Mouse (Mus musculus): ENCODE data around the gene Tbca. TPM values are rescaled to one million over a fixed set of nuclear protein-coding genes. Genes with fewer than 3 reads are reported as not detected.

The Tbca gene
- polyA plus RNA-seq, 1 experiment from 2014 or later, result 261 TPM

DNA sequence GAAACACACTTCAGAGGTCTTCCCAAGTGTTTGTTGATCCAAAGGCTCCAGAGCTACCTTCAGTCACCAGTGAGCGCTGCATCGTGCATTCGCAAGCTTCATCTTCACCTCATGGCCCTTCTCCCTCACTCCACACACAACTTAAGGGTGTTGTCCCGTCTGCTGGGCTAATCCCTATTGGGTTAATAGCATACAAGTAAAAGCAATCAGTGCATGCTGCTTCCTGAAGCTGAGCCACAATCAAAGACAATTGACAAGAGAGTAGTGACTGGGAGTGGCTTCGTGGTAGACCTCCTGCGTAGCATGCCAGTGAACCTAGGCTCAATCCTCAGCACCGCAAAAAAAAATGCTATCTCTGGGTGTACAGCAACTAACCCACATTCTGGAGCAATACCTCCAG lies 59.2 kb downstream of the Tbca start:
- Histone ChIP-seq H3K27me3 (ENCODE audit: control insufficient read depth, insufficient read depth, low read length) (no peaks in the 10 kb centered on the region), H3K4me3 (ENCODE audit: control insufficient read depth in 1 of 2, insufficient read depth in 1 of 2, low read depth in 1 of 2, low read length in 2 of 2) (no peak overlapping the region), H3K27ac (replicated peaks in 1 of 2; ENCODE audit: control insufficient read depth in 1 of 2, insufficient read depth in 1 of 2, low read depth in 2 of 2, low read length in 2 of 2) (no peak overlapping the region), H3K9ac (ENCODE audit: low read length) (no peak overlapping the region), H3K4me2 (ENCODE audit: low read length) (no peak overlapping the region), H3K36me3 (ENCODE audit: control insufficient read depth, insufficient read depth, low read length) (peaks cover 22% of the 10 kb centered on the region), H3K4me1 (ENCODE audit: control insufficient read depth in 2 of 2, insufficient read depth in 2 of 2, low read length in 2 of 2) (no peaks in the 10 kb centered on the region), H3K9me3 (ENCODE audit: control insufficient read depth, low read length) (no peaks in the 10 kb centered on the region; the same call in 1 of the 2 replicates)
- 68% methylated on average over 7 of the region's 7 CpGs for WGBS
- no peak for ATAC-seq (ENCODE audit: insufficient number of reproducible peaks, insufficient read depth, low FRiP score, low read depth)

DNA sequence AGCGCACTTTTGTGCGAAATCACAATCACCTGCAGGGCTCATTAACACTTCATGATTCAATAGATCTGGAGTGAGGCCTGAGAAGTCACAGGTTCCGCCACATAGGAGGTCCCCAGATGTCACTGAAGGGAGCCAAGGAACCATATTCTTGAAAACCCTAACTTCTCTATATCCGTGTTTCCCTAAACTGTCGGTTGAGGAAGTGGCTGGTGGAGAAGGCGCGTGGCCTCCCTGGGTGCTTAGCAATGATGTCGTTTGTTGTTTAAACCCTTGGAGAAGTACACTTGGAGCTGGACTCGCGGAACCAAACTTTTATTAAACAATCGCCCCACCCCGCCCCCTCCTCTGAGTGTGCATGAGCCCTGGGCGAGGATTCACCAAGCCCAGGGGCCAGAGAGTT lies 60.6 kb downstream of the Tbca start:
- Histone ChIP-seq H3K27ac (replicated peaks in 1 of 2; ENCODE audit: control insufficient read depth in 1 of 2, insufficient read depth in 1 of 2, low read depth in 2 of 2, low read length in 2 of 2) (no peak overlapping the region), H3K4me1 (ENCODE audit: control insufficient read depth in 2 of 2, insufficient read depth in 2 of 2, low read length in 2 of 2) (no peaks in the 10 kb centered on the region)
- WGBS, result 67% methylated on average over 13 of the region's 13 CpGs

DNA sequence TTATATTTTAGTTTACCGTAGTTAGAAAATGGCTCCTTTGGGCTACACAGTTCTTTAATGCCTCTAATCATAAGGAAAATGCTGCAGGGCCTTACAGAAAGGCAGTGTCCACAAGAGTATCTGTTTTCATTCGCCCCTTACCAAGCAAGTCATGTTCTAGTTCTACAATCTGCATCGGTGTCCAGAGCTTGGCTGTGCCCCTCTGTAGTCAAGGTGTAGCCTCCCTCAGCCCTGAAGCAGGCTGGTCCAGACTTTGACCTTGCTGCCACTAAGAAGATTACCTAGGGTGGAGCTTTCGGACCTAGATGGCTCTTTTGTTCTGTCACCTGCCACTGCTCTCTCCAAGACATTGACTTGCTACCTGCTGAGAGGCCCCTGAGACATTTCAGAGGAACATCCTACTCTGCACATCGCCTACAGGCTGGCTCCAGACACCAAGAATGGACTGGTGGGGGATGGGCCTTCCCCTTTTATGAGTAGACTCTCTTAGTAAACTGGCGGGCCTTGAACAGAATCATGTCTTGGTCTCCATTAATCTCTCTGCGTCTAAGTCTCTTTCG lies 69.4 kb downstream of the Tbca start:
- H3K27ac ChIP-seq (replicated peaks in 1 of 2; ENCODE audit: control insufficient read depth in 1 of 2, insufficient read depth in 1 of 2, low read depth in 2 of 2, low read length in 2 of 2), result no peak overlapping the region
- H3K36me3 ChIP-seq (ENCODE audit: control insufficient read depth, insufficient read depth, low read length), result no peaks in the 10 kb centered on the region
- H3K9ac ChIP-seq (ENCODE audit: low read length), result no peak overlapping the region
- no peaks in the 10 kb centered on the region for H3K4me1 ChIP-seq (ENCODE audit: control insufficient read depth in 2 of 2, insufficient read depth in 2 of 2, low read length in 2 of 2)
- no peaks in the 10 kb centered on the region for H3K9me3 ChIP-seq (ENCODE audit: control insufficient read depth, low read length)
- H3K4me3 ChIP-seq (ENCODE audit: control insufficient read depth in 1 of 2, insufficient read depth in 1 of 2, low read depth in 1 of 2, low read length in 2 of 2), result no peak overlapping the region
- H3K27me3 ChIP-seq (ENCODE audit: control insufficient read depth, insufficient read depth, low read length), result peaks cover 14% of the 10 kb centered on the region
- 70% methylated on average over 8 of the region's 8 CpGs for WGBS
- ATAC-seq (ENCODE audit: insufficient number of reproducible peaks, insufficient read depth, low FRiP score, low read depth), result no peak
- no peak overlapping the region for H3K4me2 ChIP-seq (ENCODE audit: low read length)

More for the DNA sequence above, 60.6 kb downstream of the Tbca start:
- H3K4me2 ChIP-seq (ENCODE audit: low read length), result no peak overlapping the region
- no peak for ATAC-seq (ENCODE audit: insufficient number of reproducible peaks, insufficient read depth, low FRiP score, low read depth)
- H3K27me3 ChIP-seq (ENCODE audit: control insufficient read depth, insufficient read depth, low read length), result no peaks in the 10 kb centered on the region
- no peak overlapping the region for H3K4me3 ChIP-seq (ENCODE audit: control insufficient read depth in 1 of 2, insufficient read depth in 1 of 2, low read depth in 1 of 2, low read length in 2 of 2)
- H3K9ac ChIP-seq (ENCODE audit: low read length), result no peak overlapping the region
- H3K36me3 ChIP-seq (ENCODE audit: control insufficient read depth, insufficient read depth, low read length), result peaks cover 9% of the 10 kb centered on the region; the same call in 1 of the 2 replicates
- H3K9me3 ChIP-seq (ENCODE audit: control insufficient read depth, low read length), result no peaks in the 10 kb centered on the region; the same call in 1 of the 2 replicates

DNA sequence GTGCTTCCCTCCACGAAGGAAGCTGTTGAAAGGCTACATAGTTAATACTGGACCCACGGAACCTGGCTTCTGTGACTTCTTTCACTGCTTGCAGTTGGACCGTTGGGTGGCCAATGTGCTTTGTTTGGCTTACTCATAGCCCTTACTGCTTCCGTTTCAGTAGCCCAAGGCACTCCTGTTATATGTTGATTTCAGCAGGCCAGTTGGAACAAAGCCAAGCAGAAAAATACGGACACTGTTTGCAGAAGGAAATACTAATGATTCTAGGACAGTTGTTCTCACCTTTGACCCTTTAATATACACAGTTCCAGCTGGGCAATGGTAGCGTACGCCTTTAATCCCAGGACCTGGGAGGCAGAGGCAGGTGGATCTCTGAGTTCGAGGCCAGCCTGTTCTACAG lies 70.5 kb downstream of the Tbca start:
- H3K36me3 ChIP-seq (ENCODE audit: control insufficient read depth, insufficient read depth, low read length), result no peaks in the 10 kb centered on the region
- no peak overlapping the region for H3K4me2 ChIP-seq (ENCODE audit: low read length)
- no peaks in the 10 kb centered on the region for H3K4me1 ChIP-seq (ENCODE audit: control insufficient read depth in 2 of 2, insufficient read depth in 2 of 2, low read length in 2 of 2)
- 66% methylated on average over 8 of the region's 8 CpGs for WGBS
- no peak for ATAC-seq (ENCODE audit: insufficient number of reproducible peaks, insufficient read depth, low FRiP score, low read depth)
- H3K27me3 ChIP-seq (ENCODE audit: control insufficient read depth, insufficient read depth, low read length), result peaks cover 21% of the 10 kb centered on the region
- no peak overlapping the region for H3K9ac ChIP-seq (ENCODE audit: low read length)
- no peak overlapping the region for H3K27ac ChIP-seq (replicated peaks in 1 of 2; ENCODE audit: control insufficient read depth in 1 of 2, insufficient read depth in 1 of 2, low read depth in 2 of 2, low read length in 2 of 2)
- H3K9me3 ChIP-seq (ENCODE audit: control insufficient read depth, low read length), result no peaks in the 10 kb centered on the region
- no peak overlapping the region for H3K4me3 ChIP-seq (ENCODE audit: control insufficient read depth in 1 of 2, insufficient read depth in 1 of 2, low read depth in 1 of 2, low read length in 2 of 2)

DNA sequence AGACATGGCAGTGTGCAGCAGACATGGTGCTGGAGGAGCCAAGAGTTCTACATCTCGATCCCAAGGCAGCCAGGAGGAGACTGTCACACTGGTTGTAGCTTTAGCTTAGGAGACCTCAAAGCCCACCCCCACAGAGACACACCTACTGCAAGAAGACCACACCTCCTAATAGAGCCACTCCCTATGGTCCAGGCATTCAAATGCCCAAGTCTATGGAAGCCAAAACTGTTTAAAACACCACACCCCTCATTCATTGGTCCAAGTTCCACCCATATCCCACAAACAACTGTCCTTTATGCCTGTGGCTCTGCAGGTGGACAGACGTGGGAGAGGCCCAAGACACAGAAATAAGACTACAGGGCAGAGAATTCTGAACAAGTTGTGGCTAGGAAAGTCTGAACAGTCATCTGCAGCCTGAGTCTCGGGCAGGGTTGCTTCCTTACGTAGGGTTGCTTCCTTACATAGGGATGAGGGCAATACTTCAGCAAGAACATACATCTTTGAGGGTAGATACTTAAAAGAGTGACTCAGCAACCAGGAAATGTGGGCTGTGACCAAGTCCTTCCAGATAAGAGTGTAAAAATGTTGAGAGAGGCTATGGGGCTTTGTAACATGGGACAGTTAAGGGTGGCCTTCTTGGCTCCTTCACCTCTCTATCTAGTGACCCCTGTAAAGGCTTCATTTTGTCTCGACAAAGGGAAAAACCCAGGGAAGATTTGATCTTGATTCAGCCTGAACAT lies 74.0 kb downstream of the Tbca start:
- Histone ChIP-seq H3K4me1 (ENCODE audit: control insufficient read depth in 2 of 2, insufficient read depth in 2 of 2, low read length in 2 of 2) (no peaks in the 10 kb centered on the region), H3K9ac (ENCODE audit: low read length) (no peak overlapping the region), H3K36me3 (ENCODE audit: control insufficient read depth, insufficient read depth, low read length) (no peaks in the 10 kb centered on the region), H3K27ac (replicated peaks in 1 of 2; ENCODE audit: control insufficient read depth in 1 of 2, insufficient read depth in 1 of 2, low read depth in 2 of 2, low read length in 2 of 2) (no peak overlapping the region), H3K27me3 (ENCODE audit: control insufficient read depth, insufficient read depth, low read length) (peaks cover 45% of the 10 kb centered on the region), H3K9me3 (ENCODE audit: control insufficient read depth, low read length) (no peaks in the 10 kb centered on the region), H3K4me2 (ENCODE audit: low read length) (no peak overlapping the region), H3K4me3 (ENCODE audit: control insufficient read depth in 1 of 2, insufficient read depth in 1 of 2, low read depth in 1 of 2, low read length in 2 of 2) (no peak overlapping the region)
- no peak for ATAC-seq (ENCODE audit: insufficient number of reproducible peaks, insufficient read depth, low FRiP score, low read depth)
- WGBS, result 50% methylated on average over 5 of the region's 5 CpGs

DNA sequence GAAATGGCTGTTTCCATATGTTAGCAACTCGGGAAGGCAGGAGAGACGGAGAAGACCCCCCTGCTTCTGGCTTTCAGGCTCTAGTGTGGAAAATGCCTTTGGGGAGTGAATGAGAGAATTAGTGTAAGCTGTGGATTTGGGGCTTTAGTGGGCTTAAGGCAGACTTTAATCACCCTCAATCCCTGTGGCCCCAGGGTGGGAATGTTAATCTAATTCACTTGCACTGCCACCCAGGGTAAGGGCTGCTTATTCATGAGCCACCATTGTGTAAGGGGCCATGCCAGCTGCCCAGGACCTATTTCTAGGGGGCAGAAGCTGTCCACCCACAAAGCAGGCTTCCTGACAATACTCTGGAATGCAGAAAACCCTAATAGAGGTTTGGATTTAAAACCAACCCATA lies 78.2 kb downstream of the Tbca start:
- no peak for ATAC-seq (ENCODE audit: insufficient number of reproducible peaks, insufficient read depth, low FRiP score, low read depth)
- Histone ChIP-seq H3K9ac (ENCODE audit: low read length) (no peak overlapping the region), H3K4me1 (ENCODE audit: control insufficient read depth in 2 of 2, insufficient read depth in 2 of 2, low read length in 2 of 2) (peaks cover 0 to 4% of the 10 kb centered on the region in 2 experiments; a peak in 2 of 4 replicates), H3K9me3 (ENCODE audit: control insufficient read depth, low read length) (no peaks in the 10 kb centered on the region), H3K27ac (replicated peaks in 1 of 2; ENCODE audit: control insufficient read depth in 1 of 2, insufficient read depth in 1 of 2, low read depth in 2 of 2, low read length in 2 of 2) (no peak overlapping the region), H3K4me2 (ENCODE audit: low read length) (no peak overlapping the region), H3K4me3 (ENCODE audit: control insufficient read depth in 1 of 2, insufficient read depth in 1 of 2, low read depth in 1 of 2, low read length in 2 of 2) (no peak overlapping the region), H3K27me3 (ENCODE audit: control insufficient read depth, insufficient read depth, low read length) (peaks cover 69% of the 10 kb centered on the region), H3K36me3 (ENCODE audit: control insufficient read depth, insufficient read depth, low read length) (no peaks in the 10 kb centered on the region)
- WGBS, result 35% methylated on average over 2 of the region's 2 CpGs

DNA sequence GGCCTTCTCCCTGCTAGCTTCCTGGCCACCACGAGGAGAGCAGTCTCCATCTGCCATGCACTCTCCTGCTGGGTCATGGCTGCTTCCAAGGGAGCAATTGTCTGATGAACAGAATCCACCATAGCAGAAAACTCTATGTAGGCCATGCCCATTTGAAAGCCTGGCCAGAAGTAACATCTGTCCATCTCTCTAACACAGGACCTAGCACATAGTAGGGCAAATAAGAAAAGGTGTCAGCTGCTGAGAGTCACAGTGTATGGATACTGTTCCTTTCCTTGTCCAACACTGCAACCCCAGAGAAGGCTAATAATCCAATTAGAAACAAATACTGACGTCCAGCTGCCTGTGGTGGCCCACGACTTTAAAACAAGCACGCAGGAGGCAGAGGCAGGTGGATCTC lies 79.1 kb downstream of the Tbca start:
- no peaks in the 10 kb centered on the region for H3K9me3 ChIP-seq (ENCODE audit: control insufficient read depth, low read length)
- H3K4me1 ChIP-seq (ENCODE audit: control insufficient read depth in 2 of 2, insufficient read depth in 2 of 2, low read length in 2 of 2), result peaks cover 0 to 4% of the 10 kb centered on the region in 2 experiments; a peak in 2 of 4 replicates
- no peaks in the 10 kb centered on the region for H3K36me3 ChIP-seq (ENCODE audit: control insufficient read depth, insufficient read depth, low read length)
- no peak overlapping the region for H3K4me3 ChIP-seq (ENCODE audit: control insufficient read depth in 1 of 2, insufficient read depth in 1 of 2, low read depth in 1 of 2, low read length in 2 of 2)
- no peak for ATAC-seq (ENCODE audit: insufficient number of reproducible peaks, insufficient read depth, low FRiP score, low read depth)
- H3K9ac ChIP-seq (ENCODE audit: low read length), result no peak overlapping the region
- H3K27me3 ChIP-seq (ENCODE audit: control insufficient read depth, insufficient read depth, low read length), result peaks cover 78% of the 10 kb centered on the region
- no peak overlapping the region for H3K4me2 ChIP-seq (ENCODE audit: low read length)
- WGBS, result 49% methylated on average over 4 of the region's 4 CpGs
- no peak overlapping the region for H3K27ac ChIP-seq (replicated peaks in 1 of 2; ENCODE audit: control insufficient read depth in 1 of 2, insufficient read depth in 1 of 2, low read depth in 2 of 2, low read length in 2 of 2)

Measured in heart, embryonic 14.5 days (tissue).